Mouse (Mus musculus) C2C12 (cell line): Measurements from ENCODE around the gene 2610507B11Rik.

Source experiments
- CTCF ChIP-seq: IDR thresholded peaks from one replicate; pipeline ENCODE4 v1.5.1; 2011; ENCODE audit not compliant: control insufficient read depth, insufficient read depth, insufficient read length
- MYOG ChIP-seq: IDR thresholded peaks from one replicate; pipeline ENCODE4 v1.6.1; 2011; ENCODE audit not compliant: control insufficient read depth, insufficient read length; ENCODE audit errors: extremely low read depth
- USF1 ChIP-seq: IDR thresholded peaks from one replicate; pipeline ENCODE4 v1.6.1; 2011; ENCODE audit warnings: low read depth, mild to moderate bottlenecking, control low read depth, moderate library complexity

- no peak for TF ChIP-seq MYOG
- TF ChIP-seq CTCF, result no peak
- no peak for TF ChIP-seq USF1
Observed at GRCm38 (mm10) chr11:78313662-78314061, 52.1 kb downstream of the 2610507B11Rik start.
